Mouse (Mus musculus) bone marrow, adult 2 months (tissue): ENCODE measurements around the gene Zfp64.

Experiments
- CTCF ChIP-seq: fragments of 200-500 bp; IDR thresholded peaks from 2 replicates; pipeline ENCODE4 v1.5.1; 2011; ENCODE audit warnings: low read length, control low read depth; ENCODE audit not compliant: control insufficient read depth, insufficient read depth
- POLR2A ChIP-seq: fragments of 200-500 bp; IDR thresholded peaks from 2 replicates; pipeline ENCODE4 v1.6.1; 2011; ENCODE audit warnings: low read depth, mild to moderate bottlenecking, control low read depth, low read length, borderline replicate concordance; ENCODE audit not compliant: control insufficient read depth

DNA sequence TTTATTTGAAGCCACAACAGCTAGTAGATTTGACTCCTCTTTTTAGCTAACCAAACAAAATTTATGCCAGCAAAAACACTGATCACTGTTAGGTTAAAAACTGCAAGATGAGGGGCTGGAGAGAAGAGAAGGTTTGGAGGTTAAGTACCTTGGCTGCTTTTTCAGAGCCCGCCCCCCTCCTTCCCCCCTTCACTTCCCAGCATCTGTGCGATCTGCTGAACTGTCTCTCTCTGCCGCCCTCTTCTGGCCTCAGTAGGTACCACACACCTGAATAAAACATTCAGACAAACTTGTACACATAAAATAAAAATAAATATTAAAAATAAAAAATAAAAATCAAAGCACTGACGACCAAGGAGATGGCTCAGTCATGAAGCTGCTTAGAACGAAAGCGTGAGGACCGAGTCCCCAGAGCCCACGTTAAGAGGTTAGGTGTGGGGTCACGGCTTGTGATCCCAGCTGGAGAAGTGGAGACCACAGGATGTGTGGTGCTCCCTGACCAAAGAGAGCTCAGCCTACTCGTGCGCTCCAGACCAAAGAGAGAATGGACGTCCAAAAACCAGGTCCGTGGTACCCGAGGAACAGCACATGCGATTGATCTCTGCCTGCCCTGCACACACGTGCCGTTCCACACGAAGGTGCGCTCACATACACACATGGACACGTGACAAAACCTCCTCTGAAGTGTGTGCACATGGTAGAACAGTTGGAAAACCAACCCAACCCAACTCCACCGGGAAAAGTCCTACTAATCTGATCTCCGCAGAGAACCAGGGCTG, 37.4 kb upstream of the Zfp64 start:
- TF ChIP-seq CTCF (peak; percentile 43), POLR2A (no peak)
